Mouse (Mus musculus): Measurements from ENCODE around the gene Ppp1r12a.

The Ppp1r12a gene

DNA sequence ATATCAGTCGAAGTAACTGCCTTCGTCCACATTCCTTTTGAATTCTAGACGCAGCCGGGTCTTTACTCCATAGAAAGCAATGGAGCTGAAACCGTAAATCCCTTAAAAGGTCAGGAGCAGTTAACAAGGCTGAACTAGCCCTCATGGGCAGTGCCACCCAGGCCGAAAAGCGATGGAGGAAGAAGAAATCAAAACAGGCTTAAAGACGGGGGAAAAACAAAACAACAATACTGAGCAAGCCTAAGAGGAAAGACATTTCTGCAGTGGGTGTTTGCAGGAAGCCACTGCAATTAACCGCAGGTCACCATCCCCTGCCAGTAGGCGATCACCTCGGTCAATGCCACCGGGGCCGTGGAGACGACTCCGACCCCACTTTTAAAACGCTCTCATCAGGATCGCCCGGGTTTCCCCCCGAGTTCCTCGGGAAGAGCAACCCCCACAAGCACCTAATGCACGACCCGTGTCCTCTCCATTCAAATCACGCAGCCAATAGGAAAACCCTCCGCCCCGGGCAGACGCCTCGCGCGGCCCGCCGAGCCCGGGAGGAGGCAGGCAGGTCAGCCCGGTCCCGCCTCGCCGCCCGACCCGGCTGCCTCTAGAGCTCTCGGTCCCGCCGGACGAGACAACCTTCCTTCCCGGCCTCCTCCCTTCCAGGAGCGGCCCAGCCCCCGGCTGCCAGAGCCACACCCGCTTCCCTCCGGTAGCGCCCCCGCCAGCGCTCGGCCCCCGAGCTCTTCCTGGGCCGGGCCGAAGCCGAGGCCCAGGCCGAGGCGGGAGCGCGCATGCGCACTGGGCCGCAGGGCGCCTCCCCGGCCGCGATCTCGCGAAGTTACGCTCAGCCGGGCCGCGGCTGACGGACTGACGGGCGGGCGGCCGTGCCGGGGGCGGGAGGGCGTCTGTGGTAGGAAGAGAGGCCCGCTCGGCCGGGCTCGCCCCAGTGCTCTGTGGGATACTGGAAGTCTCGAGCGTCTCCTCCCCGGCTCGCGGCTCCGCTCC is at the start of gene Ppp1r12a:
TSS of gene Ppp1r12a (plus strand) at position 933 of the 996 bp plus-strand sequence.
- DNase-seq (ENCODE audit: extremely low spot score, low read depth, low spot score): no peak

DNA sequence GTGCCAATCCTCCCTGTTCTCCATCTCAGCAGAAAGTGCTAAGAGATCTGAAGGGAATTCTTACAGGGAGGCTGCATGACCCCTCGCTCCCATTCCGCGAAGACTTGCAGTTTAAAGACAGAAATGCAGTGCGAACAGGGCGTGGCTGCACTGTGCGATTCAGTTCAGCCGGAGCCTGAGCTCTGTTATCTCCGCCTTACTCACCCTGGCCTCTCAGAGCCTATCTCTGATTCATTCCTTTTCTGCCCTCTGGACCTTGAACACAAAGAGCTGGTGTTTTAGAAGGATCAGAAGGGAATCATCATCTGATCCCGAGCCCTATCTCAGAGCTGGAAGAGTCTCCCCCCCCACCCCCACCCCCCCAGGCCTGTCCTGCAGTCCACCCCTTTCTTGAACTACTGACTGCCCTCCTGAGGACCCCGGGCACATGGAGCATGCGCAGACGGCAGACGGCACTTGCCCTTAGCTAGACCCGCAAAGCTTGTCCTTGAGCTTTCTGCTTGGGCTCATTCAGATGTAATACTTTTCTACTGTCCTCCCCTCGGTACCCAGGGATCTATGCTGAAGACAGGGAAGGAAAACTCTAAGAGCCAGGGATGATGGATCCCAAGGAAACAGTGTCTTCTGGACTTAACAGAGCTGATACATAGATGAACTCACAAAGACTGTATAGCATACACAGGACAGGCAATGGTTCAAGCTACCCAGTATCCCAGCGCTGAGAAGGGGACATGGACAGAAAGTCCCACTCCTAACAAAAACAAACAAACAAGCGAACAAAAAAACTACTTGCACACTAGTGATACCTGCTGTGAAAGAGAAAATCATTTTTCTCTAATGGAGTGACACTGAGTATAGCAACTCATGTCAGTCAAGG is 48.4 kb upstream of the Ppp1r12a start:
- no peak for DNase-seq (ENCODE audit: extremely low spot score, low read depth, low spot score)

- no peak for DNase-seq (ENCODE audit: extremely low spot score, low read depth, low spot score)
These were observed 43.5 kb upstream of the Ppp1r12a start for GRCm38 (mm10) chr10:108118200-108119163.

DNA sequence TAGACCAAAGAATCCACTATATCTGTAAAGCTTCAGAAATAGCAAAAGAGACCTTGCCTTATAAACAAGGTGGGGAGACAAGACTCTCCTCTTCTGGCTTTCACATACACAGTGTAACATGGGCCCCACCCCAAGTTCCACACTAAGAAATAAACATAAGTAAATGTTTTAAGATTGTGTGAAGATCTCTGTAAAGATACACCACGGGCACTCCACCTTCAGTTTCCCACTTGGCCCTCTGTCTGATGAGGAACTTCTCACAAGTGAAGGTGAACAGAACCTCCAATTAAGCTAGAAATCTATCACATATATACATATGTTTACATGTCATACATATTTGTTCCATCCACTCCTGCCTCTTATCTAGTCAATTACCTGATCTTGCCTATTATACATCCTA is 42.6 kb upstream of the Ppp1r12a start:
- DNase-seq (ENCODE audit: extremely low spot score, low read depth, low spot score): no peak

DNA sequence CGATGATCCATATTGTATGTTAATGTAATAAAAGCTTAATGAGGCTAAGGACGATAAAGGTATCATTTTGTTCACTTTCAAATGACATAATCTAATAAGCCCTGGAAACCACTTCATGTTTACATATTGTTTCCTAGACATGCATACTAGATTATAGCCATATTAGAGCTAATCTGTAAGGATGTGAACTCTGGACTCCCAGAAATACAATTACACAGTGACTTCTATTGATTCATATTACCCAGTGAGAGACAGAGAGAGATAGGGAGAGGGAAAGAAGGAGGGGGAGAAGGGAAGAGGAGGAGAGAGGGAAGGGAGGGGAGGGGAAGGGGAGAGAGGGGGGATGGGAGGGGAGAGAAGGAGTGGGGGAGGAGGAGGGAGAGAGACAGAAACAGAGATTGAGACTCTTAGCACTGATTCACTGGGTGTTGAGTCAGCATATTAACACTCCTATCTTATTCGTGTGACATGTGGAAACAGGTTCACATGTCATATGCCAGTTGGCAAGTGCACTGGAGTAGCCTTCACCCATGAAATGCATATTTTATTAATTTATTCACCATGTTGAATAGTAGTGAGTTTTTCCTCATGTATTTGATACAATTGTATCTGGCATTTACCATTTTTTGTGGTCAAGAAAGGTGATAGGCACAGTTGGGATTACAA is 36.9 kb upstream of the Ppp1r12a start:
- no peak for DNase-seq (ENCODE audit: extremely low spot score, low read depth, low spot score)

DNA sequence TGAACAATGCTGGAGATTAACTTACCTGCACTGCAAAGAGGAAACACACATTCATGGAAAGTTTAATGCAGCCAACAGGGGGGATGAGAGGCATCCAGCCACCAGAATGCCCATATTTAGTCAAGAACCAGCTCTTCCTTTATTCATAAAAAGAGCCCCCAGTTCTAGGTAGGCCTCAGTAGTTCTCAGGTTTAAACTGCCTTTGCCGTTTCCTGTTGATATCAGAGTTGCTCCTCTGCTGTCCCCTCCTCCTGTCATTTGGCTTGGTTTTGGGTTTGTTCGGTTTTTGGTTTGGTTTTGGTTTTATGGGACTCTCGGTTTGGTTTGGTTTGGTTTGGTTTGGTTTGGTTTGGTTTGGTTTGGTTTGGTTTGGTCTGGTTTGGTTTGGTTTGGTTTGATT is 32.8 kb upstream of the Ppp1r12a start:
- no peak for DNase-seq (ENCODE audit: extremely low spot score, low read depth, low spot score)

DNA sequence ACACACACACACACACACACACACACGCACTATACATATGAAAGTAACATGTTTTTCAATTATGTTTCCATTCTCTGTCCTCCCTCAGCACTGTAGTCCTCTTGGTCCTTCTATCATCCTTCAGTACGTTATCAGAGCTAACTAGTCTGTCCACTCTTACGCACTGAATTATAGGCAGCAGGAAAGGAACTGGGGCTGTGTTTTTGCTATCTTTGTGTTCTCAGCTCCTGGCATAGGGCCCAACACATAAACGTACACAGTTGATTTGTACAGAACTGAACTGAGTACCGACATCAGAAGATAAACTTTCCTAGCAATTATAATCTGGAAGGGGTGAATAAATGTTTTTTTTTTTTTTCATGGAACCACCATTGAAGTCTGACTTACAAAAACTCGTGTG is 30.1 kb upstream of the Ppp1r12a start:
- no peak for DNase-seq (ENCODE audit: extremely low spot score, low read depth, low spot score)

DNA sequence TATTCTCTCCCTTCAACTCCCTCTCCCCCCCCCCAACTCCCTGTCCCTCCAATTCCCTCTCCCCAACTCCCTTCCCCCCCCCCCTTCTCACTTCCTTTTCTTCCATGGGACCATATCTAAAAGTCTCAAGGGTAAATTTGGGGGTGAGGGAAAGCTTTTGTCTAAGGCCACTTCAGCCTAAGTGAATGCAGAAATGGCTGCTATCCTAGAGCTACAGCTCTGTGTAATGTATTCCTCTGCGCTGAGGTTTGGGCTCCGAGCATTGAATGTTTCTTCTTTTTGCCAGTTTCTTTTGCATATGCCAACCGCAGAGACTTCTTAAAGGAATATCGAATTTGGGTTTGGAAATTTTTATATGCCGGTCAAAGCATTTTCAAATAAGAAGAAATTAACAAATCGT is 28.7 kb upstream of the Ppp1r12a start:
- DNase-seq (ENCODE audit: extremely low spot score, low read depth, low spot score): no peak

DNA sequence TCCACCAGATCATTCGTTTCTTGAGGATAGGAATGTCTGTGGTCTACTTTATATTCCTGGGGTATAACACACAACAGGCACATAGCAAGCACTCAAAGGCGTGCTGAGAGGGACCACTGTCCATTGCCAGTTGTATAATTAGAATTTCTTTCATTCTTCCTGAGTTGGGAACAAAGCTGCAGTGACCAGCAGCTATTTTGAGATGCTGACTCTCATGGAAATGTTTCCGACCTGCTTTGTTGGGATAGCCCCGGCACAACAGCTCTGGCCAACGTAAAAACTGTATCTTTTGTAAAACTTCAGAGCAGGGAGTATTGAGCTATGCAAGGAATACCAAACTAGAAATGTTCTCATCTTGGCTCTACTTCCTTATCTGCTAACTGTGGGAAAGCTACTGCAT is 28.2 kb upstream of the Ppp1r12a start:
- DNase-seq (ENCODE audit: extremely low spot score, low read depth, low spot score): no peak

GRCm38 (mm10) chr10:108138347-108138746 is 23.6 kb upstream of the Ppp1r12a start:
- DNase-seq (ENCODE audit: extremely low spot score, low read depth, low spot score): no peak

DNA sequence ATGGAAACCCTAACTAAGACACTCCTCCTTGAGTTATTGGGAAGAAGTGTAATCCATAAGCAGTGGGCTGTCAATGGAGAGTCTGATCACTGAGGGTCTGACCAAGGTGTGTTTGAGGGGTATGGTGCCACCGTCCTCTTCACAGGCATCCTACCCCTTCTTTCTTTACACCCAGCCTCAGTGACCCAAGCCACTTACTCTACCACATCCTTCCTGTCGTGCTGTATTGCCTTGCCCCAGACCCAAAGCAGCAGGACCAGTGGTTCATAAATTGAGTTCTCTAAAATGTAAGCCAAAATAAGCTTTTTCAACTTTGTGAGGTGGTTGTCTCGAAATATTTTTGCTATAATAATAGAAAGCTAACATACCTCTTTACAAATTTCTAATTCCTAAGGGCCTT is 22.2 kb upstream of the Ppp1r12a start:
- no peak for DNase-seq (ENCODE audit: extremely low spot score, low read depth, low spot score)

GRCm38 (mm10) chr10:108140742-108141141 is 21.3 kb upstream of the Ppp1r12a start:
- no peak for DNase-seq (ENCODE audit: extremely low spot score, low read depth, low spot score)

- no peak for DNase-seq (ENCODE audit: extremely low spot score, low read depth, low spot score)
These were observed 17.9 kb upstream of the Ppp1r12a start for GRCm38 (mm10) chr10:108143991-108144525.

DNA sequence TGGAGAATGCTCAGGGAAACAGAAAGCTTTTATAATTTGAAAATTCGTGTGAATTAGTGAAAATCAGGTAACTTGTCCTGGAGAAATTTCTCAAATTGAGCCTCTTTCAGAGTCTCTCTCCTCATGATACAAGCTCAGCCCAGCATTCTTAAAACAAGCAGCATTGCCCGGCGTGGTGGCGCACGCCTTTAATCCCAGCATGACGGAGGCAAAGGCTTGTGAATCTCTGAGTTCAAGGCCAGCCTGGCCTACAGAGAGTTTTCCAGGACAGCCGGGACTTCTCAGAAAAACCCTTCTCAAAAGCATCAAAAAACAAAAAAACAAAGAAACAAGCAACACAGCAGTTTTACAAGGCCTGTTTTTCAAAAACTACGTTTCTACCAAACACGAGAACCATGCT is 16.3 kb upstream of the Ppp1r12a start:
- no peak for DNase-seq (ENCODE audit: extremely low spot score, low read depth, low spot score)

- DNase-seq (ENCODE audit: extremely low spot score, low read depth, low spot score): no peak
These were observed 15.0 kb upstream of the Ppp1r12a start for GRCm38 (mm10) chr10:108147031-108147430.

GRCm38 (mm10) chr10:108153301-108153700 is 8.7 kb upstream of the Ppp1r12a start:
- no peak for DNase-seq (ENCODE audit: extremely low spot score, low read depth, low spot score)

GRCm38 (mm10) chr10:108155042-108155686 is 6.8 kb upstream of the Ppp1r12a start:
- DNase-seq (ENCODE audit: extremely low spot score, low read depth, low spot score): no peak

DNA sequence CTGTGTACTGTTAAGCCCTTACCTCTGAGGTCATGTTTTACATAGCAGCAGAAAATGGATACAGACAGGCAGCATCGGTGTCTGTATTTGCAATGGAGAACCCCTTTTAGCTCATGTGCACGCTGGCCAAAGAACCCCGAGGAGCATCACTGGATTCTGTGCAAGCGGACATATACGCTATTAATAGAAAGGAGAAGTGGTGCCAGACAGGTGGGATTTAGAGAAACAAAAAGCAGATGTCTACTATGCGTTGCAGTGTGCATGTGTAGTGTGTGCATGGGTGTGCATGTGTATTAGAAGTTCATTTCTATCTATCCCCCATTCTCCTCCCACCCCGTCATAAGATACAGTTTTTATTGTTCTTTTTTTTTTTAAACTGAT is 6.3 kb upstream of the Ppp1r12a start:
- no peak for DNase-seq (ENCODE audit: extremely low spot score, low read depth, low spot score)

GRCm38 (mm10) chr10:108156128-108156527 is 5.9 kb upstream of the Ppp1r12a start:
- DNase-seq (ENCODE audit: extremely low spot score, low read depth, low spot score): no peak
